17 mouse cellular contexts compared by ENCODE assay signal in genomic region chr19:57762526-57762925, GRCm38 (mm10).
DNase-seq lines count a peak whose midpoint lies in the region; ATAC-seq and TF ChIP-seq lines count a peak whose summit lies in the region.
"Had no signal": no experiment of that assay in that cellular context is flagged by ENCODE, and none has a peak within 500 bp of the region (broad histone marks: within the 10 kb centered on the region; RNA-seq: fewer than 3 reads in every experiment).

No protein-coding gene starts in this region.

- no peak for TF ChIP-seq CTCF in MEL (IDR thresholded peaks at IDR 0.05 in 2 of 3, conservative IDR thresholded peaks at IDR 0.05 in 1 of 3; ENCODE audit: control insufficient read depth in 1 of 3, insufficient read depth in 1 of 3, low read depth in 2 of 3, low read length in 3 of 3, poor library complexity in 1 of 3, severe bottlenecking in 1 of 3)

- H3K9ac ChIP-seq in MEL (ENCODE audit: control insufficient read depth, low read depth, low read length, poor library complexity, severe bottlenecking) = no peak overlapping the region
- H3K9ac ChIP-seq: forebrain, embryonic 13.5 days had no signal

- H3K79me2 ChIP-seq in MEL (ENCODE audit: control insufficient read depth, insufficient read depth, low read length, poor library complexity) = no peaks in the 10 kb centered on the region

- peak in 1 of 2 experiments; percentile 36; a peak in 1 of 4 replicates for TF ChIP-seq EP300 in MEL (IDR thresholded peaks at IDR 0.05; ENCODE audit: low read depth in 1 of 2, low read length in 2 of 2)

- H3K4me3 ChIP-seq in MEL (ENCODE audit: control insufficient read depth in 1 of 2, insufficient read depth in 1 of 2, low read depth in 2 of 2, low read length in 2 of 2) = no peak overlapping the region
- H3K4me3 ChIP-seq: forebrain, embryonic 13.5 days had no signal

- H3K9me3 ChIP-seq in MEL (replicated peaks; ENCODE audit: insufficient read depth, low read length) = no peaks in the 10 kb centered on the region
- H3K9me3 ChIP-seq: forebrain, embryonic 13.5 days had no signal

- ATAC-seq in frontal cortex, adult (ENCODE audit: low TSS enrichment) = no peak
- ATAC-seq: forebrain, embryonic 13.5 days; intestine, embryonic 16.5 days; Patski had no signal

- TF ChIP-seq POLR2A in MEL (IDR thresholded peaks at IDR 0.05; ENCODE audit: control insufficient read depth in 1 of 2, insufficient read depth in 1 of 2, low read depth in 1 of 2, low read length in 2 of 2, poor library complexity in 1 of 2) = no peak

- no peaks in the 10 kb centered on the region for H3K27me3 ChIP-seq in MEL (ENCODE audit: control insufficient read depth in 1 of 2, insufficient read depth in 2 of 2, low read length in 2 of 2)
- H3K27me3 ChIP-seq: forebrain, embryonic 13.5 days; Patski had no signal

- peak overlapping the region; percentile 44 for H3K27ac ChIP-seq in MEL (ENCODE audit: control insufficient read depth, low read depth, low read length)
- H3K27ac ChIP-seq: forebrain, embryonic 13.5 days had no signal

- no peak for TF ChIP-seq RAD21 in MEL (IDR thresholded peaks at IDR 0.05; ENCODE audit: low read depth, low read length)

- peaks cover 1 to 17% of the 10 kb centered on the region in 2 experiments; a peak in 3 of 4 replicates for H3K4me1 ChIP-seq in MEL (ENCODE audit: control insufficient read depth in 1 of 2, insufficient read depth in 2 of 2, low read length in 2 of 2)
- H3K4me1 ChIP-seq: forebrain, embryonic 13.5 days had no signal

- peak; percentile 77 for DNase-seq in 416B (ENCODE audit: low read depth)
- peak; percentile 69 for DNase-seq in MEL (ENCODE audit: low read depth, low spot score)
- peak; percentile 17 for DNase-seq in gonadal fat pad, adult 2 months (ENCODE audit: low read depth)
- peak; percentile 38 for DNase-seq in lung, postnatal 25 days (ENCODE audit: low spot score)
- no peak for DNase-seq in cerebellum, postnatal 25 days
- DNase-seq in spleen, postnatal 4 days (ENCODE audit: low spot score in 2 of 2) = no peak
- DNase-seq in cerebellum, postnatal 10 days = no peak
- DNase-seq: adrenal gland, postnatal 10 days; cerebellum, adult 8-10 months; heart, adult 11 months; heart, postnatal 36 days; kidney, postnatal 36 days; thymus, adult 2 months had no signal

- H3K36me3 ChIP-seq in MEL (ENCODE audit: control insufficient read depth in 1 of 2, insufficient read depth in 2 of 2, low read length in 2 of 2) = peaks cover 0 to 9% of the 10 kb centered on the region in 2 experiments; a peak in 2 of 4 replicates

TF ChIP-seq in MEL, 35 proteins besides CTCF, POLR2A, EP300 and RAD21:
- TF ChIP-seq SMC3 (IDR thresholded peaks at IDR 0.05; ENCODE audit: low read depth, low read length) = no peak
- TF ChIP-seq HCFC1 (IDR thresholded peaks at IDR 0.05; ENCODE audit: low read depth, low read length) = 0 out of 2 replicates have a peak, but pooled peaks have one; percentile 40
- TF ChIP-seq POLR2AphosphoS2 (IDR thresholded peaks at IDR 0.05; ENCODE audit: low read length) = no peak
- TF ChIP-seq KAT2A (conservative IDR thresholded peaks at IDR 0.05; ENCODE audit: low read depth, low read length) = 0 out of 2 replicates have a peak, but pooled peaks have one; percentile 23
- TF ChIP-seq GABPA (IDR thresholded peaks at IDR 0.05; ENCODE audit: low read depth, low read length) = no peak
- 0 out of 2 replicates have a peak, but pooled peaks have one; percentile 18 for TF ChIP-seq SIN3A (IDR thresholded peaks at IDR 0.05; ENCODE audit: low read length)
- TF ChIP-seq MEF2A (IDR thresholded peaks at IDR 0.05; ENCODE audit: extremely low read depth, insufficient replicate concordance, low read depth, low read length, poor library complexity, severe bottlenecking) = no peak
- TF ChIP-seq RCOR1 (IDR thresholded peaks at IDR 0.05; ENCODE audit: low read depth, low read length) = no peak
- TF ChIP-seq TCF12 (IDR thresholded peaks at IDR 0.05; ENCODE audit: low read depth, low read length) = no peak
- no peak for TF ChIP-seq MAFK (IDR thresholded peaks at IDR 0.05; ENCODE audit: borderline replicate concordance, low read depth, low read length)
- 0 out of 2 replicates have a peak, but pooled peaks have one; percentile 44 for TF ChIP-seq JUND (IDR thresholded peaks at IDR 0.05; ENCODE audit: low read depth, low read length)
- no peak for TF ChIP-seq TBP (IDR thresholded peaks at IDR 0.05; ENCODE audit: low read depth, low read length)
- no peak; the same call in 1 of the 2 replicates for TF ChIP-seq MXI1 (IDR thresholded peaks at IDR 0.05; ENCODE audit: low read depth, low read length)
- TF ChIP-seq E2F4 (IDR thresholded peaks at IDR 0.05; ENCODE audit: borderline replicate concordance, low read depth, low read length) = no peak
- 0 out of 2 replicates have a peak, but pooled peaks have one; percentile 22 for TF ChIP-seq ETS1 (IDR thresholded peaks at IDR 0.05; ENCODE audit: low read depth, low read length)
- no peak for TF ChIP-seq BHLHE40 (IDR thresholded peaks at IDR 0.05; ENCODE audit: borderline replicate concordance, low read depth, low read length)
- no peak for TF ChIP-seq UBTF (IDR thresholded peaks at IDR 0.05; ENCODE audit: borderline replicate concordance, insufficient read depth, low read depth, low read length)
- no peak for TF ChIP-seq ZMIZ1 (IDR thresholded peaks at IDR 0.05; ENCODE audit: low read depth, low read length)
- TF ChIP-seq CHD2 (IDR thresholded peaks at IDR 0.05; ENCODE audit: low read length) = no peak
- TF ChIP-seq NELFE (IDR thresholded peaks at IDR 0.05; ENCODE audit: low read depth, low read length) = no peak
- TF ChIP-seq ZKSCAN1 (IDR thresholded peaks at IDR 0.05; ENCODE audit: low read depth, low read length) = no peak
- TF ChIP-seq MAZ (IDR thresholded peaks at IDR 0.05; ENCODE audit: low read depth, low read length) = no peak

Comparison
In these comparisons a context has a peak if more than half of its experiments do, and no peak if none do; other contexts are left out.
1. DNase-seq: peak in 416B (single experiment), MEL (single experiment), gonadal fat pad, adult 2 months (single experiment) and lung, postnatal 25 days (single experiment); none in cerebellum, postnatal 25 days (0 of 2), spleen, postnatal 4 days (0 of 2) and cerebellum, postnatal 10 days (0 of 2).